Mouse (Mus musculus) liver, embryonic 16.5 days (tissue): Measurements from ENCODE around the gene Elk1. TPM values are rescaled to one million over a fixed set of nuclear protein-coding genes. Genes with fewer than 3 reads are reported as not detected.
A peak's percentile ranks its signal among the peaks of the same experiment; 100 is the strongest.

Experiments
- ATAC-seq: fragments of 200-750 bp; cut with Nextera tagmentation; 2 replicates; pipeline ENCODE4 v1.8.0; 2017; ENCODE audit warnings: low read depth, mild to moderate bottlenecking, moderate number of reproducible peaks, moderate library complexity
- H3K27ac ChIP-seq: fragments of 300-500 bp; sonication (generic); 2 replicates; pipeline ENCODE4 v1.5.1; 2014; ENCODE audit warnings: mild to moderate bottlenecking, low read length
- H3K27me3 ChIP-seq: fragments of 300-500 bp; sonication (generic); 2 replicates; pipeline ENCODE4 v1.6.1; 2014; ENCODE audit warnings: low read depth, low read length, mixed read lengths; ENCODE audit not compliant: control insufficient read depth, insufficient read depth
- H3K36me3 ChIP-seq: fragments of 300-500 bp; sonication (generic); 2 replicates; pipeline ENCODE4 v1.6.1; 2014; ENCODE audit warnings: mild to moderate bottlenecking; ENCODE audit not compliant: control insufficient read depth, insufficient read depth
- H3K4me1 ChIP-seq: fragments of 300-500 bp; sonication (generic); 2 replicates; pipeline ENCODE4 v1.6.1; 2014; ENCODE audit warnings: low read depth, low read length, mixed read lengths; ENCODE audit not compliant: control insufficient read depth
- H3K4me2 ChIP-seq: fragments of 300-500 bp; sonication (generic); 2 replicates; pipeline ENCODE4 v1.6.1; 2014; ENCODE audit warnings: low read depth, low read length, mixed read lengths
- H3K4me3 ChIP-seq: fragments of 300-500 bp; sonication (generic); 2 replicates; pipeline ENCODE4 v1.5.1; 2014; ENCODE audit warnings: low read depth, mild to moderate bottlenecking, low read length
- H3K9ac ChIP-seq: fragments of 300-500 bp; sonication (generic); 2 replicates; pipeline ENCODE4 v1.6.1; 2014; ENCODE audit warnings: low read depth, low read length
- H3K9me3 ChIP-seq: fragments of 300-500 bp; sonication (generic); replicated peaks from 2 replicates; pipeline ENCODE4 v1.6.1; 2016; ENCODE audit warnings: low read length; ENCODE audit not compliant: control insufficient read depth
- WGBS: fragments of 180-500 bp; shearing (Covaris S2); extraction: QIAGEN DNeasy Blood & Tissue Kit; methylation state at CpG from one replicate; pipeline ENCODE4 v1.1.7; 2014; ENCODE audit not compliant: insufficient replicate concordance; 5-methylcytosine and 5-hydroxymethylcytosine counted together
- polyA plus RNA-seq: library from polyadenylated mRNA; unstranded; fragments of >200 nt; fragmentation: Nextera tagmentation; extraction: Ambion mirVana; gene quantifications from 2 replicates; pipeline ENCODE4 v1.2.1, GENCODE M21; 2015

The Elk1 gene
- polyA plus RNA-seq, 1 experiment from 2014 or later = 2.2 TPM

GRCm38 (mm10) chrX:20921366-20921765 is 29.0 kb downstream of the Elk1 start:
- Histone ChIP-seq H3K27ac (no peak overlapping the region), H3K9ac (no peak overlapping the region), H3K36me3 (no peaks in the 10 kb centered on the region), H3K9me3 (no peaks in the 10 kb centered on the region), H3K27me3 (peaks cover 34% of the 10 kb centered on the region), H3K4me2 (no peak overlapping the region), H3K4me1 (no peaks in the 10 kb centered on the region), H3K4me3 (no peak overlapping the region)
- 47% methylated on average over 5 of the region's 5 CpGs for WGBS
- no peak for ATAC-seq

DNA sequence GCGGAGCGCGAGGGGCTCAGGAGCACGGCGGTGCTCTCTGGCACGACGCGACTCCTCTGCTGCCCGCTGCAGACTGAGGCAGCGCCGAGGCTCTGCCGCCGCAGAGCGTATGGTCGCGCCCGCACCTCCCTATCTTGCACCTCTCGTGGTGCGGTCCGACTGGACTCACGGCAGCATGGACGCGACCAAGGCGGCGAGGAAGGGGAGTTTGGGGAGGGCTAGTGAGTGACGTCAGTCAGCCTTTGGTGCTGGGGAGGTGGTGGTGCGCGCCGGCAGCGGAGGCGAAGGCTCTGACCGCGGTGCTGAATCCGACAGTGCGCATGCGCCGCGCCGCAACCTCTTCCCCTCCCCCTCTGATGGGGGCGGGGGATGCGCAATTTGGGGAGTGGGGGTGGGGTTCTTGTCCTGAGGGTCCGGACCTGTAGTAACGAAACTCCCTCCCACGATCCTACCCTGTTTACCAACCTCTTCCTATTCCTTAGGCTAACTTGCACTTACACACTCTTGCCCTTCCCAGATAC is 29.5 kb downstream of the Elk1 start, which contains the start of gene Syn1:
Gene Syn1 (minus strand): TSS at position 161 of the 521 bp plus-strand sequence.
- Histone ChIP-seq H3K4me3 (peak within 1 kb of the TSS; percentile 45), H3K9ac (no peak within 1 kb of the TSS), H3K4me2 (peak within 1 kb of the TSS; percentile 55), H3K27me3 (peaks cover 34% of the 10 kb centered on the region), H3K27ac (no peak within 1 kb of the TSS), H3K4me1 (no peaks in the 10 kb centered on the region), H3K36me3 (no peaks in the 10 kb centered on the region), H3K9me3 (no peaks in the 10 kb centered on the region)
- peak; percentile 76 for ATAC-seq
- WGBS = 13% methylated on average over 33 of the region's 44 CpGs

DNA sequence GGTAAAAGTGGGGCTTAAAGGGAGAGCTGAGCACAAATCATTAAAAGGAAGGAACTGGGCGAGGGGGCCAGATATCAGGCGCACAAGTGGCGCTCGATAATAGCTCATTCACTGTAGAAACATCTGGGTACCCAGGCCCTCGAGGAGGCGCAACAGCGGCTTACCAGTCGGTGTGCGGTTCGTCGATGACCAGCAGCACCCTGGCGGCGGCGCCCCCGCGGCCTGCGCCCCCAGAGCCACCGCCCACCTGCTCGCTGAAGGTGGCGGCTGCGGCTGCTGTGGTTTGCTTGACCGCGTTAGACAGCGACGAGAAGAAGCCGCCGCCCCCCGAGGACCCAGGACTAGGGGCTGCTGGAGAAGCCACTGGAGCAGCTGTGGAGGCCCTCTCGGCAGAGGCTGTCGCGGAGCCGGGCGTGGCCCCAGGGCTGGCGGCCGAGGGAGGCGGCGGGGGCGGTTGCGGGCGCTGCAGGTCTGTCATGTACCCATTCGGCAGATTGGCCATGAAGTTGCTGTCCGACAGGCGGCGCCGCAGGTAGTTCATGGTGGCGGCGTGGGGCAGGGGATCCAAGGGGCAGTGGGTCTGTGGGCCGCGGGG is 30.1 kb downstream of the Elk1 start:
- 16% methylated on average over 47 of the region's 49 CpGs for WGBS
- Histone ChIP-seq H3K27me3 (peaks cover 34% of the 10 kb centered on the region), H3K4me3 (peak overlapping the region; percentile 45), H3K9ac (no peak overlapping the region), H3K36me3 (no peaks in the 10 kb centered on the region), H3K27ac (no peak overlapping the region), H3K9me3 (no peaks in the 10 kb centered on the region), H3K4me2 (peak overlapping the region; percentile 55), H3K4me1 (no peaks in the 10 kb centered on the region)
- ATAC-seq = peak; percentile 7; the same call in 1 of the 2 replicates

DNA sequence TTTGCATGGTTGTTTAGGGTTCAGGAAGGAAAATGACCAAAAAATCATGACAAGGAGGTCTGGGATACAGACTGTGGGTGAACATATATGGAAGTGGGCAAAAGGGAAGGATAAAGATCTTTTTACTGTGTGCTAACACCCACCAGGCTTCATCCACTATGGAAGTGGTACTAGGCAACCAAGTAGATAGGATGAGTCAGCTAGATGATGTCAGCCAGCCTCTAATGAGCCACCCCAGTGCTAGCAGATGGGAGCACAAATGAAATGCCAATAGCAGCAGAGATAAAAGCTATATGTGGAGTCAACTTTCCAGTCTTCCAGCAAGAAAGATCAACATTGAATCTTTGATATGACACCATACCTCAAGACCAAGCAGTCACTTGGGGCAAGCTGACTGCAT is 35.3 kb downstream of the Elk1 start:
- Histone ChIP-seq H3K27me3 (peaks cover 15% of the 10 kb centered on the region), H3K4me1 (peaks cover 3% of the 10 kb centered on the region), H3K36me3 (no peaks in the 10 kb centered on the region), H3K4me2 (no peak overlapping the region), H3K9me3 (no peaks in the 10 kb centered on the region), H3K9ac (no peak overlapping the region), H3K27ac (no peak overlapping the region), H3K4me3 (no peak overlapping the region)
- ATAC-seq = no peak

- no peak for ATAC-seq
- H3K9ac ChIP-seq = no peak overlapping the region
- WGBS = 58% methylated on average over 6 of the region's 6 CpGs
Measured at GRCm38 (mm10) chrX:20913726-20914125, 36.7 kb downstream of the Elk1 start.

DNA sequence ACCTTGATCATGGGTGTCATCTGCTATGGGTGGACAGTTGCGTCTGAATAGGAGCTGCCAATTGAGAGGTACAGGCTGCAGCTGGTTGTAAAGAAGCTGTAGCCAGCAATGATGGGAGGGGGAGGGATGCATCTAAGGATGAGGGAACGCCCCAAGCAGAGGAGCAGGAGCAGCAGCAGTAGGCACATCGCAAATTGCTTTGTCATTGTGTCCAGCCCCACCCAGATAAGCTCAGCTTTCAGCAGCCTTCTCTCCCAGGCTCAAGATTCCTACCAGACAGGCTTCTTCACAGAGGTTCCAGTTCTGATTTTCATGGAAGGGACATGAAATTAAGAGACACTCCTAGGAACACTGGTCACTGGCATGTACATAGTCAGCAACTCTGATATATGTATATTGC is 40.3 kb downstream of the Elk1 start:
- peak; percentile 70 for ATAC-seq

More at GRCm38 (mm10) chrX:20913726-20914125, 36.7 kb downstream of the Elk1 start:
- Histone ChIP-seq H3K27ac (no peak overlapping the region), H3K9me3 (no peaks in the 10 kb centered on the region), H3K4me3 (no peak overlapping the region), H3K4me1 (peaks cover 6% of the 10 kb centered on the region), H3K4me2 (no peak overlapping the region), H3K36me3 (no peaks in the 10 kb centered on the region), H3K27me3 (peaks cover 4% of the 10 kb centered on the region; the same call in 1 of the 2 replicates)

More for the DNA sequence above, 40.3 kb downstream of the Elk1 start:
- no peak overlapping the region for H3K4me2 ChIP-seq
- H3K4me3 ChIP-seq = no peak overlapping the region
- H3K27me3 ChIP-seq = no peaks in the 10 kb centered on the region
- no peaks in the 10 kb centered on the region for H3K9me3 ChIP-seq
- no peaks in the 10 kb centered on the region for H3K36me3 ChIP-seq
- 24% methylated on average over 3 of the region's 3 CpGs for WGBS
- H3K4me1 ChIP-seq = peaks cover 6% of the 10 kb centered on the region
- H3K9ac ChIP-seq = no peak overlapping the region
- no peak overlapping the region for H3K27ac ChIP-seq

Other genes with a start within 250 kb of the Elk1 start
- 5.9 and 6.7 TPM in 2 replicates for gene Usp11, start 246.7 kb downstream of the Elk1 start, polyA plus RNA-seq
- gene Araf, start 152.8 kb downstream of the Elk1 start, polyA plus RNA-seq = 40.7 and 42.1 TPM in 2 replicates
- gene Timp1, start 80.4 kb downstream of the Elk1 start, polyA plus RNA-seq = 1.7 and 2.4 TPM in 2 replicates
- 0.08 TPM in 1 of 2 replicates, not detected in the other for gene Syn1, start 29.6 kb downstream of the Elk1 start, polyA plus RNA-seq
- gene Cfp, start 19.1 kb downstream of the Elk1 start, polyA plus RNA-seq = 43.6 and 48.8 TPM in 2 replicates
- 34.7 and 38.5 TPM in 2 replicates for gene Uxt, start 11.4 kb upstream of the Elk1 start, polyA plus RNA-seq
- gene Zfp182, start 111.7 kb upstream of the Elk1 start, polyA plus RNA-seq = 1.4 and 1.9 TPM in 2 replicates
- gene Spaca5, start 117.8 kb upstream of the Elk1 start, polyA plus RNA-seq = not detected in 2 replicates
- 0.18 and 0.23 TPM in 2 replicates for gene Zfp300, start 138.9 kb upstream of the Elk1 start, polyA plus RNA-seq
- gene Ssxa1, start 165.2 kb upstream of the Elk1 start, polyA plus RNA-seq = not detected in 2 replicates
- gene Gm21876, start 225.0 kb upstream of the Elk1 start, polyA plus RNA-seq = not detected in 2 replicates